Mouse (Mus musculus): ENCODE results near the gene Abca8b. TPM values are rescaled to one million over a fixed set of nuclear protein-coding genes. Genes with fewer than 3 reads are reported as not detected.
A peak's percentile ranks its signal among the peaks of the same experiment; 100 is the strongest.
"Not testable (repeated sequence)": the region's sequence is repeated elsewhere in the genome, so short reads cannot be mapped to it uniquely, and the experiment has no call there.

Gene Abca8b
- polyA plus RNA-seq (2011; ENCODE audit: insufficient read length, low read depth, missing spikeins): 0.91 and 1.2 TPM in 2 replicates

DNA sequence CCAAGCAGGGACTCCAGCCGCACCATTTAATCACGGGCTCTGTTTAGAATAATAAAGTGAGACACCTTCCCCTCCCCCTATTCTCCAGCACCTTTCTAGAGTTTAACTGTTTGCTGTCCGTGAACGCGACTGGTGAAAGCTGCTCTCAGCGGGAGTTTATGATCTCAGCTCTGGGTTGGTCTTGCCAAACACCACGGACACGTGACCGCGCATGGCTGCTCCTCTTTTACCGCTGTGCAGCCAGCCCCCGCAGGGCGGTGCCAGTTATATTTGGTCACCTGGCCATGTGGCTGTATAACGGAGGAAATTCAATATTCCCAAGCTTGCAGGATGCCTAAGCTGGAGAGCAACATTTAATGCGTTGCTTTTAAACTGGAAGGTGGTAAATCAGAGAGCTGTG, at the start of gene Abca8b:
Gene Abca8b, minus strand, starts transcription at position 222 of the 400 bp plus-strand sequence.
- no peak for TF ChIP-seq CTCF (IDR thresholded peaks at IDR 0.05; ENCODE audit: borderline replicate concordance, insufficient read depth, low read length)
- no peak for TF ChIP-seq POLR2A (IDR thresholded peaks at IDR 0.05; ENCODE audit: low read depth, low read length)
- Histone ChIP-seq H3K4me1 (ENCODE audit: control insufficient read depth, insufficient read depth, low read length) (peaks cover 4% of the 10 kb centered on the region; the same call in 1 of the 2 replicates), H3K4me3 (ENCODE audit: insufficient read depth, low read length) (peak within 1 kb of the TSS; percentile 49), H3K27ac (ENCODE audit: insufficient read depth, low read length) (no peak within 1 kb of the TSS)

DNA sequence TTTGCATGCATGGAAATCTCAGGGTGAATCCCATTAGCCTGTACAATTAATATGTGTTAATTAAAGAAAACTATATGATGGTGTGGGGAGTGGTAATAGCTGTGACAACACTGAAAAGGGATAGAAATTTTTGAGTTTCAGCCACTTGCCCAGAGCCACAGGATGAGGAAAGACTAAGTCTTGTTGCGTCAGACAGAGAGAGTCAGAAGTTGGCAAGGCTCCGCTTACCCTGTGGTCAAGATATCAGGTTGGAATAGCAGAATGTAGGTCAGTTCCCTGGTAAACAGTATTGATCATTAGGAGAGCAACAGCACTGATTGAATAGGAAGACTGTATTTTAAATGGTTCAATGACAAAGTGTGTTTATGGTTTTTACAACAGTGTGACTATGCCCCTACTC, 42.1 kb upstream of the Abca8b start:
- H3K4me3 ChIP-seq (ENCODE audit: insufficient read depth, low read length): no peak overlapping the region
- H3K27ac ChIP-seq (ENCODE audit: insufficient read depth, low read length): no peak overlapping the region
- H3K4me1 ChIP-seq (ENCODE audit: control insufficient read depth, insufficient read depth, low read length): no peaks in the 10 kb centered on the region
- no peak for TF ChIP-seq CTCF (IDR thresholded peaks at IDR 0.05; ENCODE audit: borderline replicate concordance, insufficient read depth, low read length)
- TF ChIP-seq POLR2A (IDR thresholded peaks at IDR 0.05; ENCODE audit: low read depth, low read length): no peak

DNA sequence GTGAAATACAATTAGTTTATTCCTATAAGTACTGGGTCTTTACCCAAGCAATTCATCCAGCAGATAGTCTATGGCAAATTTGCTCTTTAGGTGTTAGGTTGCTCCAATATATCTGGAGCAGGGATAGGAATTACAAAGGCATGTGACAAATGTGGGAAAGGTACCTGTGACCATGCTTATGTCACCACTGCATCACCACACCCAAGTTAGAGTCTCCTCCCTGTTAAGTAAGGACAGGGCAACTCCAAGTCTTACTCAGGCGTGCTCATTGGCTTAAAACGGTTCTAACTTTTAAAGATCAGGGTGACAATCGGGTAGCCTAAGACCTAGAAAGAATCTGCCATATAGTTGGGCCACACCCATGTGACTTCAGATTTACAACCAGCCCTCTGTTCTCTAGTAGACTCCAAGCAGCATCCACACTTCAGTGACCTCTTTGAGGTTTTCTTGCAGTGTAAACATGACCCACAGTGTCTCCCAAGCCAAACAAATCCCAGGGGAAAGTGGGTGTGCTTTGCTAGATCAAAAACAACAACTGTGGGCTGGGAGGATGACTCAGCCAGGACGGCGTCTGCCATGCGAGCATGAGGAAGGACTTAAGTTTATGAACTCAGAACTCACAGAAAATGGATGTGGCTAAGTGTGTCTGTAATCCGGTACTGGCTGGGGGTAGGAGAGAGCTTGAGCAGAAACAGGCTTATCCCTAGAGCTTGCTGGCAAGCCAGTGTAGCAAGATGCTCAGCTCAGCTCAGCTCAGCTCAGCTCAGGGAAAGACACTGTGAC, 33.5 kb upstream of the Abca8b start:
- Histone ChIP-seq H3K4me3 (ENCODE audit: insufficient read depth, low read length) (no peak overlapping the region), H3K27ac (ENCODE audit: insufficient read depth, low read length) (no peak overlapping the region), H3K4me1 (ENCODE audit: control insufficient read depth, insufficient read depth, low read length) (peaks cover 6% of the 10 kb centered on the region)
- TF ChIP-seq CTCF (IDR thresholded peaks at IDR 0.05; ENCODE audit: borderline replicate concordance, insufficient read depth, low read length) (no peak), POLR2A (IDR thresholded peaks at IDR 0.05; ENCODE audit: low read depth, low read length) (no peak)

DNA sequence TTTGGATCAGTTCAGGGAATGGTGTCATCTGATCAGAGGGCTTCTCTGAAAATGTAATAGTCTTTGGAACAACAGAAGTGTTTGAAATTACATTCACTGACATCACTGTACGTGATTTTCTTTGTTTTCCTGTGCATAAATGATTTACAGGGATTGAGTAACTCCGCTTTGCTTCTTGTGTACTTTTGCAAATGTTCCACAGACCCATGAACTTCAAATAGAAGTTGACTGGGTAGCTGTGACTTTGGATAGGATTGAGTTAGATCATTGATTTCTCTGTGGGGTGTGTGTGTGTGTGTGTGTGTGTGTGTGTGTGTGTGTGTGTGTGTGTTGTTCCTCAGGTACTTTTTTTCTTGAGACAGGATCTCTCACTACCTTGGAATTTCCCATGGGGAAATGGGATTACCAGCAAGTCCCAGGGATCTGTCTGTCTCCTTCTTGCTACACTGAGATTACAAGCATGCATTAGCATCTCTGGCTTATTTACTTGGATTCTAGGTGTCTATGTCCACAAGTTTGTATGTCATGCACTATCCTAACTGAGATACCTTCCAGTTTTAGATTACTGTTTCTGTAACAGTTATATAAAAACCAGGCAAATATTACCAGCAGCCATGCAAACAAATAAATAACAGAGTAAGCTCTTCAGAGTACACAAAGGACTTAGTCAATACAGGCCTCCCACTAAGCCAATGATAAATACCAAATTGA, 15.3 kb upstream of the Abca8b start:
- Histone ChIP-seq H3K27ac (ENCODE audit: insufficient read depth, low read length) (no peak overlapping the region), H3K4me1 (ENCODE audit: control insufficient read depth, insufficient read depth, low read length) (no peaks in the 10 kb centered on the region), H3K4me3 (ENCODE audit: insufficient read depth, low read length) (no peak overlapping the region)
- TF ChIP-seq POLR2A (IDR thresholded peaks at IDR 0.05; ENCODE audit: low read depth, low read length): no peak
- TF ChIP-seq CTCF (IDR thresholded peaks at IDR 0.05; ENCODE audit: borderline replicate concordance, insufficient read depth, low read length): no peak

DNA sequence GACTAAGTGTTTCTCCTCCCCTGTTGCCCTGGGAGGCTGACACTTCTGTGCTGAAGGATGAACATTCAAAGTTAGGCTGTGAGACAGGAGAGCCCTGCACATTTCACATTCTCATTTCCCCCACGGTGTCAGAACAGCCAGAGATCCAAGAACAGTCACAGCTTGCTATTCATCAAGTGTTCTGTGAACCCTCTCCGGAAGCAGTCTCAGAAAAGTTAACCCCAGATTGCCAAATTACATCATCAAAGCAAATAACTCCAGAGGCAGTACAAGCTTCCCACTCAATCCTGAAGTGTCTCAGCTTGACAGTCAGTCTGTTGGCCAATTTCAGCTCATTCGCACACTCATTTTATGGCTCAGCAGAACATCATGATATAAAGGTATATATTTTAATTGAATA, 632 bp downstream of the Abca8b start:
- Histone ChIP-seq H3K27ac (ENCODE audit: insufficient read depth, low read length) (no peak overlapping the region), H3K4me1 (ENCODE audit: control insufficient read depth, insufficient read depth, low read length) (peaks cover 4% of the 10 kb centered on the region; the same call in 1 of the 2 replicates), H3K4me3 (ENCODE audit: insufficient read depth, low read length) (no peak overlapping the region)
- TF ChIP-seq POLR2A (IDR thresholded peaks at IDR 0.05; ENCODE audit: low read depth, low read length) (no peak), CTCF (IDR thresholded peaks at IDR 0.05; ENCODE audit: borderline replicate concordance, insufficient read depth, low read length) (no peak)

DNA sequence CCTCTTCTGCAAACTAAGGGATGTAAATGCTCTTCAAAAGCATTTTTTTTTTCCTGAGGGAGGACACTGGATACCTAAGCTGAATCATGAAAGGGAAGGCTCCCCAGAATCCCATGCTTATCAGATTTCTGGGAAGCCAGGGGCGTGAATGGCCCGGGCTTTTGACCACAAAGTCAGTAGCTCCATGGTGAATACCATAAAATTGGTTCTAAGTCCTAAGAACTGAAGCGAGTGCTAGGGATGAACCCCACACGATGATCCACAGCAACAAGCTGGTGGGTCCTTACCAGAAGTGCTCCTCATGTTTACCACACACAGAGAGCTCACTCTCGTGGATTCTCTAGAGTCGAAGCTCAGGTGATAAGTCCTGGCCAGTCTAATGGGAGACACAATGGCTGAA, 1.6 kb downstream of the Abca8b start:
- Histone ChIP-seq H3K4me3 (ENCODE audit: insufficient read depth, low read length) (no peak overlapping the region), H3K27ac (ENCODE audit: insufficient read depth, low read length) (no peak overlapping the region), H3K4me1 (ENCODE audit: control insufficient read depth, insufficient read depth, low read length) (peaks cover 4% of the 10 kb centered on the region; the same call in 1 of the 2 replicates)
- TF ChIP-seq CTCF (IDR thresholded peaks at IDR 0.05; ENCODE audit: borderline replicate concordance, insufficient read depth, low read length): no peak
- no peak for TF ChIP-seq POLR2A (IDR thresholded peaks at IDR 0.05; ENCODE audit: low read depth, low read length)

DNA sequence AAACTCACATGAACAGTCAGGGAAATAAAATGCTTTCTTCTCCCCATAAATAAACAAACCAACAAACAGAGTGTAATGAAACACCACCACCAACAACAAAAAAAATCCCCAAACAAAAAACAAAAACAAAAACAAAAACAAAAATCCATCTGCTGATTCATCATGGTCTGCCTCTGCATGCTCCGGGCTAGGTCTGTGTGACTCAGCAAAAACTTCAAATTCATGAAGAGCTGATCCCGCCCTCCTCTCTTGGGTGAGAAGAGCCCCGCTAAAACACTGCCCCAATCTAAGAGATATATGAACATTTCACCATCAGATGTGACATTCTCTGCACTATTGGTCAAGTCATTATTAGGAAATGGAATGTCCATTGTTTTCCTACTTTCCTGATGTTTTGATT, 4.4 kb downstream of the Abca8b start:
- TF ChIP-seq CTCF (IDR thresholded peaks at IDR 0.05; ENCODE audit: borderline replicate concordance, insufficient read depth, low read length): no peak
- no peak for TF ChIP-seq POLR2A (IDR thresholded peaks at IDR 0.05; ENCODE audit: low read depth, low read length)
- Histone ChIP-seq H3K27ac (ENCODE audit: insufficient read depth, low read length) (no peak overlapping the region), H3K4me3 (ENCODE audit: insufficient read depth, low read length) (no peak overlapping the region), H3K4me1 (ENCODE audit: control insufficient read depth, insufficient read depth, low read length) (peaks cover 4% of the 10 kb centered on the region; the same call in 1 of the 2 replicates)

DNA sequence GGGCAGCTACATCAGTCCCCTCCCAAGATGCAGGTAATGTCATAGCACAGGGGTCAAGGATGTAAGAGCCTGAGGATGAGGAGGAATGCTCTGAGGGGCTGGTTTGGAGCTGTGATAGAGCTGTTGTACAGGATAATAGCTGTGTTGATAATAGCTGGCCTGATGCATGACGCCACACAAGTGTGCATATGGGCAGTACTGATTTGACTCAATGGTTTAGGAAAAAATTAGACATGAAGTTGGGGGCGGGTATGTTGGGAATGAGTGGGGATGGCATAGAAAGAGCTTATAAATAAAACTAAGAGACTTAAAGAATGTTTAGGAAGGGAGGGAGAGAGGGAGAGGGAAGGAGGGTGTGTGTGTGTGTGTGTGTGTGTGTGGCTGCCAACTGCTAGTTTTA, 5.4 kb downstream of the Abca8b start:
- Histone ChIP-seq H3K4me3 (ENCODE audit: insufficient read depth, low read length) (no peak overlapping the region), H3K27ac (ENCODE audit: insufficient read depth, low read length) (no peak overlapping the region), H3K4me1 (ENCODE audit: control insufficient read depth, insufficient read depth, low read length) (peaks cover 4% of the 10 kb centered on the region; the same call in 1 of the 2 replicates)
- TF ChIP-seq POLR2A (IDR thresholded peaks at IDR 0.05; ENCODE audit: low read depth, low read length) (no peak), CTCF (IDR thresholded peaks at IDR 0.05; ENCODE audit: borderline replicate concordance, insufficient read depth, low read length) (no peak)

DNA sequence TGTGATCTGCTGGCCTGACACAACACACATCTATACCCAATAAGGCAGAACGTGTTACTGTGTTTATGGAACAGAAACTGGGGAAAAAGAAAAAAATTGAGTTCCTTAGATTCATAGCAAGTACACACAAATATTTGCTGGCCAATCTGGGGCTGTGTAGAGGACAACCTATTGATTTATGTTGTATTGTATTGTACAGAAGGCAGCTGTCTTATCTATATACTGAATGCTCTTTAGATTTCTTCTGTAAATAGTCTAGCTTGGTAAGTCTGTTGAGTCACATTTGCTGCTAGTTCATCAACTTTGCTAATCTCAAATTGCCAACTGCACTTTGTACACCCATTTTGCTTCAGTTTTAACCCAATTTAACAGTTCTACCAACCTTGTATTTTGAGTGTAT, 7.5 kb downstream of the Abca8b start:
- Histone ChIP-seq H3K4me3 (ENCODE audit: insufficient read depth, low read length) (no peak overlapping the region), H3K4me1 (ENCODE audit: control insufficient read depth, insufficient read depth, low read length) (no peaks in the 10 kb centered on the region), H3K27ac (ENCODE audit: insufficient read depth, low read length) (no peak overlapping the region)
- TF ChIP-seq CTCF (IDR thresholded peaks at IDR 0.05; ENCODE audit: borderline replicate concordance, insufficient read depth, low read length) (no peak), POLR2A (IDR thresholded peaks at IDR 0.05; ENCODE audit: low read depth, low read length) (no peak)

DNA sequence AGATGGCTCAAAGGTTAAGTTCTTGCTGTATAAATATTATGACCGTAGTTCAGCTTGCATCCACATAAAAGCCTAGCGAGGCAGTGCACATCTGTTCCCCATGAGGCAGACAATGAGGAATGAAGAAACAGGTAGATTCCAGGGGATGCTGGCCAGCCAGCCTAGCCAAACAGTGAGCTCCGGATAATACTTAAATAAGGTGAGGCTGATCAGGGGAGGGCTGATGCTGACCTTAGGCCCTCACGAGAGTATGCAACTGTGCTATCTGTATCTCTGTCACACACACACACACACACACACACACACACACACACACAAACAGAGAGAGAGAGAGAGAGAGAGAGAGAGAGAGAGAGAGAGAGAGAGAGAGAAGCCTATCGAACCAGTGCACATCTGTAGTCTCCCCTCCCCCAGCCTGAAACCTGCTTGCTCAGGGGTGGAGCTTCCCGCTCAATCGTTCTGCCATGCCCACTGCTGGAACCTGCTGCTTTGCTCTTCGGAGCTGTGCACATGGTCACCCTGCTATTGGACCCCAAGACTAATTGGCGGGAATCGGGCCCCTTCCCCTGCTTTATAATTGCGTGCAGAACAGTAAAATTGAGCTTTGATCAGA, 8.1 kb downstream of the Abca8b start:
- not testable (repeated sequence) for H3K27ac ChIP-seq (ENCODE audit: insufficient read depth, low read length); H3K4me1 ChIP-seq (ENCODE audit: control insufficient read depth, insufficient read depth, low read length); H3K4me3 ChIP-seq (ENCODE audit: insufficient read depth, low read length)
